Mouse (Mus musculus) lung, embryonic 16.5 days (tissue): ENCODE data around the gene Jund. TPM values are rescaled to one million over a fixed set of nuclear protein-coding genes. Genes with fewer than 3 reads are reported as not detected.

ENCODE experiments used
- polyA plus RNA-seq: library from polyadenylated mRNA; unstranded; fragments of >200 nt; fragmentation: Nextera tagmentation; extraction: Ambion mirVana; gene quantifications from 2 replicates; pipeline ENCODE4 v1.2.1, GENCODE M21; 2015

The Jund gene
- polyA plus RNA-seq, 1 experiment from 2014 or later: 28.8 TPM

Other genes starting within 250 kb of the Jund start
- 28.8 and 29.4 TPM in 2 replicates for gene Klhl26, start 222.0 kb upstream of the Jund start, polyA plus RNA-seq
- 5.6 and 7.0 TPM in 2 replicates for gene Tmem59l, start 211.6 kb upstream of the Jund start, polyA plus RNA-seq
- gene Crlf1, start 205.8 kb upstream of the Jund start, polyA plus RNA-seq: 166 and 169 TPM in 2 replicates
- gene Rex1bd, start 192.2 kb upstream of the Jund start, polyA plus RNA-seq: 125 and 133 TPM in 2 replicates
- gene Uba52, start 188.1 kb upstream of the Jund start, polyA plus RNA-seq: 917 and 987 TPM in 2 replicates
- gene Fkbp8, start 171.2 kb upstream of the Jund start, polyA plus RNA-seq: 300 and 319 TPM in 2 replicates
- 54.0 and 55.3 TPM in 2 replicates for gene Kxd1, start 171.0 kb upstream of the Jund start, polyA plus RNA-seq
- gene Ell, start 159.5 kb upstream of the Jund start, polyA plus RNA-seq: 19.8 and 21.4 TPM in 2 replicates
- gene Isyna1, start 104.6 kb upstream of the Jund start, polyA plus RNA-seq: 118 and 121 TPM in 2 replicates
- 106 and 108 TPM in 2 replicates for gene Ssbp4, start 90.1 kb upstream of the Jund start, polyA plus RNA-seq
- 2.0 and 3.2 TPM in 2 replicates for gene Lrrc25, start 82.8 kb upstream of the Jund start, polyA plus RNA-seq
- 0.45 and 0.60 TPM in 2 replicates for gene Gdf15, start 66.5 kb upstream of the Jund start, polyA plus RNA-seq
- 43.6 and 46.7 TPM in 2 replicates for gene Pgpep1, start 38.6 kb upstream of the Jund start, polyA plus RNA-seq
- 197 and 214 TPM in 2 replicates for gene Lsm4, start 25.7 kb upstream of the Jund start, polyA plus RNA-seq
- gene Iqcn, start 4.5 kb downstream of the Jund start, polyA plus RNA-seq: not detected in 2 replicates
- gene Gm3336, start 19.6 kb downstream of the Jund start, polyA plus RNA-seq: 0.26 TPM in 1 of 2 replicates, not detected in the other
- 0.10 and 0.19 TPM in 2 replicates for gene Pde4c, start 24.8 kb downstream of the Jund start, polyA plus RNA-seq
- gene Rab3a, start 55.7 kb downstream of the Jund start, polyA plus RNA-seq: 14.8 and 16.2 TPM in 2 replicates
- gene Mpv17l2, start 62.0 kb downstream of the Jund start, polyA plus RNA-seq: 37.1 and 39.2 TPM in 2 replicates
- gene Pik3r2, start 77.8 kb downstream of the Jund start, polyA plus RNA-seq: 56.0 and 56.8 TPM in 2 replicates
- gene Mast3, start 106.1 kb downstream of the Jund start, polyA plus RNA-seq: 13.7 and 14.3 TPM in 2 replicates
- gene Il12rb1, start 109.5 kb downstream of the Jund start, polyA plus RNA-seq: 0.24 and 0.69 TPM in 2 replicates
- gene Arrdc2, start 140.8 kb downstream of the Jund start, polyA plus RNA-seq: 4.5 and 5.6 TPM in 2 replicates
- gene Kcnn1, start 164.3 kb downstream of the Jund start, polyA plus RNA-seq: 0.40 and 0.99 TPM in 2 replicates
- 99.2 and 106 TPM in 2 replicates for gene Ccdc124, start 175.0 kb downstream of the Jund start, polyA plus RNA-seq
- 0.13 and 0.16 TPM in 2 replicates for gene Slc5a5, start 193.8 kb downstream of the Jund start, polyA plus RNA-seq
- 5,017 and 5,100 TPM in 2 replicates for gene Rpl18a, start 198.5 kb downstream of the Jund start, polyA plus RNA-seq
- 45.9 and 49.2 TPM in 2 replicates for gene Map1s, start 207.0 kb downstream of the Jund start, polyA plus RNA-seq